Mouse (Mus musculus) MEL (cell line): Measurements from ENCODE around the gene Snx7. TPM values are rescaled to one million over a fixed set of nuclear protein-coding genes. Genes with fewer than 3 reads are reported as not detected.

Experiments
- DNase-seq: peaks from one replicate; pipeline ENCODE4 v3.0.0; 2011; ENCODE audit warnings: low read depth, low spot score
- H3K27ac ChIP-seq: 2 replicates; pipeline ENCODE4 v1.5.1; 2012; ENCODE audit warnings: low read depth, mild to moderate bottlenecking, control low read depth, low read length, moderate library complexity; ENCODE audit not compliant: control insufficient read depth
- H3K27me3 ChIP-seq, 2 experiments: fragments of 150-350 bp in 1 of 2; sonication (generic) in 1 of 2; 2 replicates each; pipeline ENCODE4 v1.6.1; 2012; ENCODE audit warnings: low read length in 2 of 2, mild to moderate bottlenecking in 2 of 2, improper control_type of control experiment in 1 of 2, moderate library complexity in 1 of 2; ENCODE audit not compliant: insufficient read depth in 2 of 2, control insufficient read depth in 1 of 2
- H3K36me3 ChIP-seq, 2 experiments: 2 replicates each; pipeline ENCODE4 v1.6.1; 2012 to 2014; ENCODE audit warnings: low read length in 2 of 2, improper control_type of control experiment in 1 of 2, inconsistent platforms in 1 of 2, mild to moderate bottlenecking in 1 of 2; ENCODE audit not compliant: insufficient read depth in 2 of 2, control insufficient read depth in 1 of 2
- H3K4me1 ChIP-seq, 2 experiments: fragments of 150-350 bp in 1 of 2; sonication (generic) in 1 of 2; 2 replicates each; pipeline ENCODE4 v1.6.1; 2012; ENCODE audit warnings: low read length in 2 of 2, improper control_type of control experiment in 1 of 2, mild to moderate bottlenecking in 1 of 2; ENCODE audit not compliant: insufficient read depth in 2 of 2, control insufficient read depth in 1 of 2
- H3K4me3 ChIP-seq, 2 experiments: fragments of 150-350 bp in 1 of 2; sonication (generic) in 1 of 2; 2 replicates each; pipeline ENCODE4 v1.5.1; 2012; ENCODE audit warnings: low read depth in 2 of 2, low read length in 2 of 2, mild to moderate bottlenecking in 2 of 2, moderate library complexity in 2 of 2, control low read depth in 1 of 2, improper control_type of control experiment in 1 of 2; ENCODE audit not compliant: control insufficient read depth in 1 of 2, insufficient read depth in 1 of 2
- H3K79me2 ChIP-seq: 2 replicates; pipeline ENCODE4 v1.6.1; 2012; ENCODE audit warnings: mild to moderate bottlenecking, low read length, moderate library complexity; ENCODE audit not compliant: control insufficient read depth, poor library complexity, insufficient read depth
- H3K9ac ChIP-seq: 2 replicates; pipeline ENCODE4 v1.6.1; 2012; ENCODE audit warnings: low read depth, mild to moderate bottlenecking, control low read depth, low read length, moderate library complexity; ENCODE audit not compliant: control insufficient read depth, poor library complexity, severe bottlenecking
- H3K9me3 ChIP-seq: fragments of 150-350 bp; sonication (generic); replicated peaks from 2 replicates; pipeline ENCODE4 v1.6.1; 2012; ENCODE audit warnings: mild to moderate bottlenecking, low read length, improper control_type of control experiment, moderate library complexity; ENCODE audit not compliant: insufficient read depth
- BHLHE40 ChIP-seq: IDR thresholded peaks from 2 replicates; pipeline ENCODE4 v1.6.1; 2012; ENCODE audit warnings: low read depth, mild to moderate bottlenecking, inconsistent platforms, low read length, improper control_type of control experiment, borderline replicate concordance
- CHD2 ChIP-seq: IDR thresholded peaks from 2 replicates; pipeline ENCODE4 v1.6.1; 2011; ENCODE audit warnings: low read length, improper control_type of control experiment
- E2F4 ChIP-seq: IDR thresholded peaks from 2 replicates; pipeline ENCODE4 v1.6.1; 2011; ENCODE audit warnings: low read depth, low read length, improper control_type of control experiment, borderline replicate concordance
- ELF1 ChIP-seq: IDR thresholded peaks from 2 replicates; pipeline ENCODE4 v1.6.1; 2014; ENCODE audit warnings: low read depth, mild to moderate bottlenecking, inconsistent platforms, low read length, improper control_type of control experiment, moderate library complexity
- EP300 ChIP-seq, 2 experiments: IDR thresholded peaks; 2 replicates each; pipeline ENCODE4 v1.6.1; 2011; ENCODE audit warnings: improper control_type of control experiment in 2 of 2, low read length in 2 of 2, low read depth in 1 of 2, mild to moderate bottlenecking in 1 of 2
- ETS1 ChIP-seq: IDR thresholded peaks from 2 replicates; pipeline ENCODE4 v1.6.1; 2012; ENCODE audit warnings: low read depth, mild to moderate bottlenecking, inconsistent platforms, low read length, improper control_type of control experiment, moderate library complexity
- GATA1 ChIP-seq: IDR thresholded peaks from 2 replicates; pipeline ENCODE4 v1.6.1; 2011; ENCODE audit warnings: low read depth, low read length, improper control_type of control experiment
- HCFC1 ChIP-seq: IDR thresholded peaks from 2 replicates; pipeline ENCODE4 v1.6.1; 2012; ENCODE audit warnings: low read depth, mild to moderate bottlenecking, inconsistent platforms, low read length, improper control_type of control experiment, moderate library complexity
- JUND ChIP-seq: IDR thresholded peaks from 2 replicates; pipeline ENCODE4 v1.6.1; 2011; ENCODE audit warnings: low read depth, mild to moderate bottlenecking, improper control_type of control experiment, low read length
- MAFK ChIP-seq: IDR thresholded peaks from 2 replicates; pipeline ENCODE4 v1.6.1; 2011; ENCODE audit warnings: low read depth, mild to moderate bottlenecking, low read length, improper control_type of control experiment, borderline replicate concordance
- MEF2A ChIP-seq: IDR thresholded peaks from 2 replicates; pipeline ENCODE4 v1.6.1; 2014; ENCODE audit warnings: low read depth, mild to moderate bottlenecking, inconsistent platforms, low read length, improper control_type of control experiment; ENCODE audit not compliant: poor library complexity, insufficient replicate concordance, severe bottlenecking; ENCODE audit errors: extremely low read depth
- MYB ChIP-seq: IDR thresholded peaks from 2 replicates; pipeline ENCODE4 v1.6.1; 2011; ENCODE audit warnings: mild to moderate bottlenecking, low read depth, low read length, improper control_type of control experiment
- NELFE ChIP-seq: IDR thresholded peaks from 2 replicates; pipeline ENCODE4 v1.6.1; 2011; ENCODE audit warnings: low read depth, low read length, improper control_type of control experiment
- NRF1 ChIP-seq: IDR thresholded peaks from 2 replicates; pipeline ENCODE4 v1.6.1; 2014; ENCODE audit warnings: low read depth, mild to moderate bottlenecking, inconsistent platforms, low read length, improper control_type of control experiment, moderate library complexity; ENCODE audit not compliant: poor library complexity, insufficient read depth, severe bottlenecking
- POLR2AphosphoS2 ChIP-seq: IDR thresholded peaks from 2 replicates; pipeline ENCODE4 v1.6.1; 2011; ENCODE audit warnings: low read length, improper control_type of control experiment
- RAD21 ChIP-seq: IDR thresholded peaks from 2 replicates; pipeline ENCODE4 v1.6.1; 2011; ENCODE audit warnings: mild to moderate bottlenecking, low read depth, low read length, improper control_type of control experiment
- RCOR1 ChIP-seq: IDR thresholded peaks from 2 replicates; pipeline ENCODE4 v1.6.1; 2012; ENCODE audit warnings: low read depth, mild to moderate bottlenecking, inconsistent platforms, low read length, improper control_type of control experiment
- SIN3A ChIP-seq: IDR thresholded peaks from 2 replicates; pipeline ENCODE4 v1.6.1; 2012; ENCODE audit warnings: low read length, improper control_type of control experiment, inconsistent platforms
- TCF12 ChIP-seq: IDR thresholded peaks from 2 replicates; pipeline ENCODE4 v1.6.1; 2014; ENCODE audit warnings: low read depth, mild to moderate bottlenecking, inconsistent platforms, low read length, improper control_type of control experiment, moderate library complexity
- USF2 ChIP-seq, 2 experiments: IDR thresholded peaks; 2 replicates each; pipeline ENCODE4 v1.6.1; 2011 to 2012; ENCODE audit warnings: improper control_type of control experiment in 2 of 2, low read length in 2 of 2, borderline replicate concordance in 1 of 2, inconsistent platforms in 1 of 2, low read depth in 1 of 2, mild to moderate bottlenecking in 1 of 2; ENCODE audit not compliant: insufficient read depth in 1 of 2
- ZC3H11A ChIP-seq: IDR thresholded peaks from 2 replicates; pipeline ENCODE4 v1.6.1; 2012; ENCODE audit warnings: low read depth, mild to moderate bottlenecking, inconsistent platforms, low read length, improper control_type of control experiment
- ZNF384 ChIP-seq: IDR thresholded peaks from 2 replicates; pipeline ENCODE4 v1.6.1; 2012; ENCODE audit warnings: low read depth, mild to moderate bottlenecking, inconsistent platforms, low read length, improper control_type of control experiment
- polyA plus RNA-seq, 2 experiments: library from polyadenylated mRNA; stranded (reverse) in 1 of 2; unstranded in 1 of 2; fragments of >175 nt in 1 of 2; fragments of >200 nt in 1 of 2; gene quantifications; 2 replicates each; pipeline versions ENCODE4 v1.2.1 to v1.2.4; 2012; ENCODE audit warnings: low replicate concordance in 2 of 2, low read depth in 1 of 2; ENCODE audit not compliant: insufficient read length in 2 of 2, insufficient read depth in 1 of 2, missing spikeins in 1 of 2
- total RNA-seq: library from RNA; depleted of rRNA; stranded (reverse); fragments of 300-350 nt; gene quantifications from 2 replicates; pipeline ENCODE4 v1.2.3, GENCODE M21; 2012

The Snx7 gene
- total and polyA plus RNA-seq, 3 experiments = not detected

- TF ChIP-seq NELFE = no peak
- TF ChIP-seq EP300 (IDR thresholded peaks at IDR 0.05; ENCODE audit: low read depth in 1 of 2, low read length in 2 of 2) = no peak
- no peak for TF ChIP-seq HCFC1
- TF ChIP-seq POLR2AphosphoS2 = no peak
- TF ChIP-seq RCOR1 = no peak
- TF ChIP-seq USF2 (IDR thresholded peaks at IDR 0.05; ENCODE audit: borderline replicate concordance in 1 of 2, insufficient read depth in 1 of 2, low read depth in 1 of 2, low read length in 2 of 2) = no peak
- TF ChIP-seq TCF12 = no peak
- no peak for TF ChIP-seq JUND
- no peak for TF ChIP-seq CHD2
- no peak for TF ChIP-seq NRF1
- TF ChIP-seq MYB = no peak
- TF ChIP-seq ZNF384 = no peak
- TF ChIP-seq GATA1 = no peak
- no peak for TF ChIP-seq E2F4
- TF ChIP-seq ETS1 = no peak
- TF ChIP-seq BHLHE40 = no peak
- TF ChIP-seq ZC3H11A = no peak
- TF ChIP-seq ELF1 = no peak
- no peak for TF ChIP-seq SIN3A
- TF ChIP-seq MEF2A = no peak
- Histone ChIP-seq H3K27me3 (no peaks in the 10 kb centered on the region), H3K9me3 (no peaks in the 10 kb centered on the region), H3K4me1 (no peaks in the 10 kb centered on the region), H3K4me3 (no peak overlapping the region), H3K79me2 (no peaks in the 10 kb centered on the region), H3K36me3 (no peaks in the 10 kb centered on the region), H3K9ac (no peak overlapping the region), H3K27ac (no peak overlapping the region)
- no peak for DNase-seq
Observed at GRCm38 (mm10) chr3:117851278-117852053, 17.3 kb downstream of the Snx7 start.

DNA sequence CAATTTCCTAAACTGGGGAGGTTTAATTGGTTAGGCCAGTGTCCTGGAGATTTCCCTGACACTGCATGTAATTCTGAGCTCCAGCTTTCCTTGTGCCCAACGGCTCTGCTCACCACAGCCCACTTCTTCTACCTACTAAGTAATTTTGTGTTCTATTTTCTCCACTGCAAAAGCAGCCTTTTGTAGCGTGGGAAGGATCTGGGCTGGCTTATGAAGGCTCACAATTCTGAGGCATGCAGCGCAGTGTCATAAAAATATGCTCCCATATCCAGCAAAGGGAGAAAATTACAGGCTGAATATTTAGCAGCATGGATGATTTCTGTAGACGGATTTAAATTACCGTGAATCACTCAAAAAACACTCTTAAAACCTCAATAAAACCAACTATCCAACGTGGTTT, 19.9 kb downstream of the Snx7 start:
- Histone ChIP-seq H3K9me3 (no peaks in the 10 kb centered on the region), H3K27me3 (no peaks in the 10 kb centered on the region), H3K36me3 (no peaks in the 10 kb centered on the region), H3K79me2 (no peaks in the 10 kb centered on the region), H3K4me1 (no peaks in the 10 kb centered on the region), H3K27ac (no peak overlapping the region), H3K9ac (no peak overlapping the region), H3K4me3 (no peak overlapping the region)
- no peak for DNase-seq
- TF ChIP-seq NRF1 = no peak
- TF ChIP-seq MAFK = no peak
- no peak for TF ChIP-seq BHLHE40
- TF ChIP-seq RAD21 = no peak
- TF ChIP-seq POLR2AphosphoS2 = no peak
- TF ChIP-seq ZNF384 = no peak
